Mouse (Mus musculus) thymus, postnatal 10 days (tissue): ENCODE data around the gene Marveld1.

ENCODE experiments used
- DNase-seq, 2 experiments: peaks; one replicate each; pipeline ENCODE4 v3.0.0; 2021; ENCODE audit warnings: low spot score in 2 of 2

Gene Marveld1

GRCm38 (mm10) chr19:42170025-42170969 is 23.1 kb downstream of the Marveld1 start:
- peak; percentile 92 to 95 for DNase-seq

GRCm38 (mm10) chr19:42176841-42177240 is 29.6 kb downstream of the Marveld1 start:
- DNase-seq, result no peak

- DNase-seq, result no peak
Measured at GRCm38 (mm10) chr19:42177461-42177860, 30.3 kb downstream of the Marveld1 start.

- DNase-seq, result no peak
Measured at GRCm38 (mm10) chr19:42179356-42179755, 32.2 kb downstream of the Marveld1 start.

GRCm38 (mm10) chr19:42182673-42183072 is 35.5 kb downstream of the Marveld1 start:
- DNase-seq, result no peak

- DNase-seq, result no peak
Measured at GRCm38 (mm10) chr19:42189735-42190134, 42.5 kb downstream of the Marveld1 start.

- DNase-seq, result peak in 1 of 2 experiments; percentile 45
Measured at GRCm38 (mm10) chr19:42190494-42190893, 43.3 kb downstream of the Marveld1 start.

- DNase-seq, result no peak
Measured at GRCm38 (mm10) chr19:42193311-42193710, 46.1 kb downstream of the Marveld1 start.

- no peak for DNase-seq
Measured at GRCm38 (mm10) chr19:42196378-42196777, 49.2 kb downstream of the Marveld1 start.

- DNase-seq, result no peak
Measured at GRCm38 (mm10) chr19:42197066-42197465, 49.9 kb downstream of the Marveld1 start.

- DNase-seq, result no peak
Measured at GRCm38 (mm10) chr19:42198026-42198425, 50.8 kb downstream of the Marveld1 start.
